Mouse (Mus musculus): ENCODE measurements around the gene Arhgef15.

GRCm38 (mm10) chr11:68979320-68979733, 22.0 kb upstream of the Arhgef15 start:
- TF ChIP-seq CTCF (IDR thresholded peaks at IDR 0.05; ENCODE audit: low read depth, low read length) (no peak), EP300 (IDR thresholded peaks at IDR 0.05; ENCODE audit: insufficient read depth, low read depth, low read length) (no peak), POLR2A (IDR thresholded peaks at IDR 0.05; ENCODE audit: insufficient read depth, low read length) (no peak)

Data from ES-Bruce4 (cell line).